Mouse (Mus musculus) embryo, embryonic 11 days (tissue): ENCODE measurements around the gene Nr5a2.
"Not testable (repeated sequence)": the region's sequence is repeated elsewhere in the genome, so short reads cannot be mapped to it uniquely, and the experiment has no call there.

ENCODE experiments used
- DNase-seq: peaks from one replicate; pipeline ENCODE4 v3.0.0-alpha.2; 2015

The Nr5a2 gene

DNA sequence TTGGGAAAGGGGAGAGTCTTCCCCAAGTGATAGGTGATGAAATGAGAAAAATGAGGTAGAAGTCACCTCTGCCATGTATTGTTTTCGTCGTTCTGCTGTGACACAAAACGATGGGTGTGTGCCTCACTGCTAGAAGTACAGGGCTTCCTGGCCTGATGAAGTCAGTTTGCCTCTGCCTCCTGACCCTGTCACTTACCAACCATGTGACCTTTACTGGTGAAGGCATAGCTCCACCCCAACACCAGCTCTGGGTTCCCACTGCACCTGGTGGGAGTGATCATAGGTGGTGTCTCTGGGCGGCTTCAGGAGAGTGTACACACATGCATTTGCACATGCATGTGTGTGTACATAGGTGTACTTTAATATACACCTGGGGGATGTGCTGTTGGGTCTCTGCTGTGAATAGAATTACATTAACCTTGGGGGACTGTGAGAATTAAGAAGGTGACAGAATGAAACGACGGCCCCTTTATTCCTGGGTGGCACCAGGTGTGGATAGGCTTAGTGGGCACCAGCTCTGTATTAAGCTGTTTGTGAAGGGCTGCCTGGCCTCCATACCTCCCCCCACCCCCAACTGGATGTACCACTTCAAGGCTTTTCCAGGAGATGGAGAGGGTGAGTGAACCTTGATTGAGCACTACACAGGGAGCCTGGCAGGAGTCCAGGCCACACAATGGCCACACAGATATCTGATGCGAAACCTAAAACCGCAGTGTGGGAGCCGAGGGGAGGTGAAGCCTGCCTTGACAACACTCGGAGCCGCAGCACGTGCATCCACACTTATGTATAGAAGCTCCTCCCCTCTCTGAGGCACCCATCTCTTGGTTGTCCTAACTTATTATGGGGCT is 127.7 kb downstream of the Nr5a2 start:
- peak; percentile 33 for DNase-seq

DNA sequence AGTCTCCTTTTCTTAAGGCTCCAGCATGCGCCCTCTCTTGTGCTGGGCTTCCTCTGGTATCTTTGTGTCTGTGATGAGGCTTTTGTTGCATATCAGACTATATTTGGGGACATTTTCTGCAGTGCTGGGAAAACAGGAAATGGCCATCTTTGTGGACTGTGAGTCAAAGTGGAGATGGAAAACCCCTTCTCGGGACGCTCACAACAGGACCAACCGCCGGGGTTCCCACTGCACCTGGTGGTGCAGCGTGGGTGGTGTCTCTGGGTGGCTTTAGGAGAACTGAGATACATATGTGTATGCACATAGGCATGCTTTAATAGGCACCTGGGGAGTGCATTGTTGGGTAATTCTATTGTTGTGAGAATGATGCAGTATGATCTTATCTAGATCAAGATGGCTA is 129.3 kb downstream of the Nr5a2 start:
- DNase-seq = no peak

GRCm38 (mm10) chr1:136829931-136830330 is 130.3 kb downstream of the Nr5a2 start:
- no peak for DNase-seq

GRCm38 (mm10) chr1:136823897-136824296 is 136.4 kb downstream of the Nr5a2 start:
- no peak for DNase-seq

GRCm38 (mm10) chr1:136800625-136801024 is 159.6 kb downstream of the Nr5a2 start:
- DNase-seq = no peak

DNA sequence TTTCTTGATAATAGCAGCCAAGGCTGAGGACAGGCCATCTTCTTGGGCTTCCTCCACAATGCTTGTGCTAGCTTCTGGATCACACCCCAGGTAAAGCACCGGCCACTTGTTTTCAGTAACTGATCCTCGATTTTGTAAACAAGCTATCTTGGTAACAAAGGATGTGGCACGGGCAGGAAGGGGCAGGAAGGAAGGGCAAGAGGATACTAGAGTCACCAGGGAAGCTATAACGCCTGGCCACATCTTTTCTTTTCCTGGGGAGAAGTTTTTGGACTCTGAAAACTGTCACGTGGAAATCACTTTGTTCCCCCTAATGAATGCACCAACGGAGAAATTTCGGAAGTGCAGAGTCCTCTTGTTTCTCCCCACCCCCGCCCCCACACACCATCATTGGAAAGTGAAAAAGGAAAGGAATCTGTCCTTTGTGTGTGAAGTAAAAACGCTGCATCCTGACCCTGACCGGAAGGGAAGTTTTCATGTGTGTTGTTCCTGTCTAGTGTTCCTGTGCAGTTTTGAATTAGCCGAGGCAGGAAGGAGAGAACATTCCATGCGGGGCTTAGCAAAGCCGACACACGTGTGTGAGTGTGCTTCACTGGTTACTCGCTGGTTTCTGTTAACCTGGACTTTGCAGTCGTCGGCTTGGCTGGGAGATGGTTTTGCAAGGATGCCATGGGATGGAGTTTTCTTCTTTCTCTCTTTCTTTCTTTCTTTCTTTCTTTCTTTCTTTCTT is 163.7 kb downstream of the Nr5a2 start:
- peak; percentile 35 for DNase-seq

GRCm38 (mm10) chr1:136792957-136793883 is 167.0 kb downstream of the Nr5a2 start:
- DNase-seq = not testable (repeated sequence)
